Mouse (Mus musculus) embryonic facial prominence, embryonic 12.5 days (tissue): ENCODE results near the gene Ercc2. TPM values are rescaled to one million over a fixed set of nuclear protein-coding genes. Genes with fewer than 3 reads are reported as not detected.
A peak's percentile ranks its signal among the peaks of the same experiment; 100 is the strongest.

Experiments
- ATAC-seq: fragments of 200-750 bp; cut with Nextera tagmentation; 2 replicates; pipeline ENCODE4 v1.8.0; 2017; ENCODE audit not compliant: insufficient number of reproducible peaks, insufficient read depth, low FRiP score, low TSS enrichment
- H3K27ac ChIP-seq: fragments of 300-500 bp; sonication (generic); 2 replicates; pipeline ENCODE4 v1.5.1; 2016; ENCODE audit warnings: mild to moderate bottlenecking
- H3K27me3 ChIP-seq: fragments of 300-500 bp; sonication (generic); 2 replicates; pipeline ENCODE4 v1.6.1; 2016; ENCODE audit warnings: mild to moderate bottlenecking, moderate library complexity
- H3K36me3 ChIP-seq: fragments of 300-500 bp; sonication (generic); 2 replicates; pipeline ENCODE4 v1.6.1; 2016; ENCODE audit warnings: mild to moderate bottlenecking
- H3K4me1 ChIP-seq: fragments of 300-500 bp; sonication (generic); 2 replicates; pipeline ENCODE4 v1.6.1; 2016
- H3K4me2 ChIP-seq: fragments of 300-500 bp; sonication (generic); replicated peaks from 2 replicates; pipeline ENCODE4 v1.6.1; 2016; ENCODE audit warnings: mild to moderate bottlenecking, moderate library complexity
- H3K4me3 ChIP-seq: fragments of 300-500 bp; sonication (generic); 2 replicates; pipeline ENCODE4 v1.5.1; 2016; ENCODE audit warnings: mild to moderate bottlenecking
- H3K9ac ChIP-seq: fragments of 300-500 bp; sonication (generic); 2 replicates; pipeline ENCODE4 v1.6.1; 2016; ENCODE audit warnings: mild to moderate bottlenecking, moderate library complexity
- H3K9me3 ChIP-seq: fragments of 300-500 bp; sonication (generic); 2 replicates; pipeline ENCODE4 v1.6.1; 2016; ENCODE audit warnings: mild to moderate bottlenecking, moderate library complexity
- WGBS: fragments of 180-500 bp; shearing (Covaris S2); methylation state at CpG from one replicate; pipeline ENCODE4 v1.1.7; 2016; 5-methylcytosine and 5-hydroxymethylcytosine counted together
- polyA plus RNA-seq: library from polyadenylated mRNA; unstranded; fragments of >200 nt; fragmentation: Nextera tagmentation; extraction: Ambion mirVana; gene quantifications from 2 replicates; pipeline ENCODE4 v1.2.1, GENCODE M21; 2016

Gene Ercc2
- polyA plus RNA-seq, 1 experiment from 2014 or later: 19.9 TPM

DNA sequence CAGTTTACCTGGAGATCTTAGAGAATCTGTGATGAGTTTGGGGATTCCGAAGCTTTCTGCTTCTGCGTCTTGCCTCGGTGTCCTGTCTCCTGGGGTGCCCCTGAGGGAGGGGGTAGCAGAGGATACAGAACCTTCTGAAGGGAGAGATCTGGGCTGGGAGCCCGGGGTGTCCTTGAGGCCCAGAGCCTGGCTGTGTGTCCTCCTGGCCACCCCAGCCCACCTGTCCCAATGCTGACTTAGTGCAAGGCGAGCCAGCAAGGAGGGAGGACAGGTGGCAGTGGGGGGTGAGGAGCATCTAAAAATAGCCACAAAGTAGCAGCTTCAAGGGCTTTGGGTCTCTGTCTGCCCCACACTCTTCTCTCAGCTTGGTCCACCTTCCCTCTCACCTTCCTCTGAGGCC lies 30.0 kb downstream of the Ercc2 start:
- no peak overlapping the region for H3K4me3 ChIP-seq
- 0 out of 2 replicates have a peak, but pooled peaks cover 4% of the 10 kb centered on the region for H3K9me3 ChIP-seq
- no peak overlapping the region for H3K9ac ChIP-seq
- H3K4me1 ChIP-seq: 0 out of 2 replicates have a peak, but pooled peaks cover 3% of the 10 kb centered on the region
- H3K36me3 ChIP-seq: no peaks in the 10 kb centered on the region
- no peak overlapping the region for H3K27ac ChIP-seq
- WGBS: 75% methylated on average over 5 of the region's 5 CpGs
- no peak overlapping the region for H3K4me2 ChIP-seq
- H3K27me3 ChIP-seq: peaks cover 14% of the 10 kb centered on the region; the same call in 1 of the 2 replicates
- no peak for ATAC-seq

DNA sequence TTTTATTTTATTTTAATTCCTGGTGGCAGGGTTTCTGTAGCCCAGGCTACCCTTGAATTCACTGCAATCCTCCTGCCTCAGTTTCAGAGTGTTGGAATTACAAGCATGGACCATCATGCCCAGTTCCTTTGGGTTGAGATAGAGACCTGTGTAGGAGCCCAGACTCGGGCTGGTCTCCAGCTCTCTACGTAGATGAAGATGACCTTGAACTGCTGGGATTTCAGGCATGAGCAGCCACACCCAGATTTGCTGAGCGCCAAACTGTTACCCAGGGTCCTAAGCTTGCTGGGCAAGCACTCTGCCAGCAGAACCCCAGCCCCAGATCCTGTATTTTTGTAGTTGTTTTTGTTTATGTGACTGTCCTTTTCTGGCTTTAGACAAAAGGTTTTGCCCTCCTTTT lies 31.7 kb downstream of the Ercc2 start:
- Histone ChIP-seq H3K9ac (no peak overlapping the region), H3K27me3 (peaks cover 30% of the 10 kb centered on the region), H3K9me3 (0 out of 2 replicates have a peak, but pooled peaks cover 4% of the 10 kb centered on the region), H3K4me2 (no peak overlapping the region), H3K4me1 (0 out of 2 replicates have a peak, but pooled peaks cover 3% of the 10 kb centered on the region), H3K4me3 (no peak overlapping the region), H3K27ac (no peak overlapping the region), H3K36me3 (no peaks in the 10 kb centered on the region)
- ATAC-seq: no peak
- WGBS: 87% methylated on average over 3 of the region's 3 CpGs

DNA sequence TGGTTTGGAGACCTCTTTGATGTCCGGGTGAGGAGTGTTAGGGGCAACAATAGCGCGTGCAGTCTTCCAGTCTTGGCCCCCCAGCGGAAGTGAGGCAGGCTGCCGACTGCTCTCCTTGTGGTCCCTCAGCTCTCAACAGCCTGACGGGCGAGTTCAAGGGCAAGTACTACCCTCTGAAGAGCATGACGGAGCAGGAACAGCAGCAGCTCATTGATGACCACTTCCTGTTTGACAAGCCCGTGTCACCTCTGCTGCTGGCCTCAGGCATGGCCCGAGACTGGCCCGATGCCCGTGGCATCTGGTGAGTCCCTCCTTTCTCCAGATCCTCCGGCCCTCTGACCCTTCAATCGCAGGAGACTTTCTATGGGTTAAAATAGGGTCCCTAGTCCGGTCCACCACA lies 34.8 kb downstream of the Ercc2 start:
- H3K27ac ChIP-seq: no peak overlapping the region
- no peak overlapping the region for H3K9ac ChIP-seq
- no peak overlapping the region for H3K4me3 ChIP-seq
- ATAC-seq: no peak
- 0 out of 2 replicates have a peak, but pooled peaks cover 4% of the 10 kb centered on the region for H3K9me3 ChIP-seq
- H3K27me3 ChIP-seq: peaks cover 55% of the 10 kb centered on the region
- peaks cover 4% of the 10 kb centered on the region; the same call in 1 of the 2 replicates for H3K4me1 ChIP-seq
- no peaks in the 10 kb centered on the region for H3K36me3 ChIP-seq
- H3K4me2 ChIP-seq: no peak overlapping the region
- WGBS: 79% methylated on average over 15 of the region's 15 CpGs

DNA sequence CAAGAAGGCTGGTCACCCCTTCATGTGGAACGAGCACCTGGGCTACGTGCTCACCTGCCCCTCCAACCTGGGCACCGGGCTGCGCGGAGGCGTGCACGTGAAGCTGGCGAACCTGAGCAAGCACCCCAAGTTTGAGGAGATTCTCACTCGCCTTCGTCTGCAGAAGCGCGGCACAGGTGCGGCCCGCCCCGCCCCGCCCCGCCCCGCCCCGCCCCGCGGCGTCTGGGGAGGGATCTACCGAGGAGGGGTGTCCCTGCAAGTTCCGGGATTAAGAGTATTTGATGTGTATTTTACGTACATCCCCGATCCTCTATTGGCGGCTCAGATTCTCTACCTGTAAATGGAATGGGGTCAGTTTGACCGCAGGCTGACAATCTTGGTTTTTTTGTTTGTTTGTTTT lies 38.3 kb downstream of the Ercc2 start:
- Histone ChIP-seq H3K4me2 (no peak overlapping the region), H3K36me3 (peaks cover 6% of the 10 kb centered on the region; the same call in 1 of the 2 replicates), H3K9ac (no peak overlapping the region), H3K9me3 (no peaks in the 10 kb centered on the region), H3K27ac (no peak overlapping the region), H3K4me1 (peaks cover 4% of the 10 kb centered on the region; the same call in 1 of the 2 replicates), H3K4me3 (no peak overlapping the region), H3K27me3 (peaks cover 62% of the 10 kb centered on the region)
- WGBS: 7% methylated on average over 28 of the region's 28 CpGs
- ATAC-seq: no peak

DNA sequence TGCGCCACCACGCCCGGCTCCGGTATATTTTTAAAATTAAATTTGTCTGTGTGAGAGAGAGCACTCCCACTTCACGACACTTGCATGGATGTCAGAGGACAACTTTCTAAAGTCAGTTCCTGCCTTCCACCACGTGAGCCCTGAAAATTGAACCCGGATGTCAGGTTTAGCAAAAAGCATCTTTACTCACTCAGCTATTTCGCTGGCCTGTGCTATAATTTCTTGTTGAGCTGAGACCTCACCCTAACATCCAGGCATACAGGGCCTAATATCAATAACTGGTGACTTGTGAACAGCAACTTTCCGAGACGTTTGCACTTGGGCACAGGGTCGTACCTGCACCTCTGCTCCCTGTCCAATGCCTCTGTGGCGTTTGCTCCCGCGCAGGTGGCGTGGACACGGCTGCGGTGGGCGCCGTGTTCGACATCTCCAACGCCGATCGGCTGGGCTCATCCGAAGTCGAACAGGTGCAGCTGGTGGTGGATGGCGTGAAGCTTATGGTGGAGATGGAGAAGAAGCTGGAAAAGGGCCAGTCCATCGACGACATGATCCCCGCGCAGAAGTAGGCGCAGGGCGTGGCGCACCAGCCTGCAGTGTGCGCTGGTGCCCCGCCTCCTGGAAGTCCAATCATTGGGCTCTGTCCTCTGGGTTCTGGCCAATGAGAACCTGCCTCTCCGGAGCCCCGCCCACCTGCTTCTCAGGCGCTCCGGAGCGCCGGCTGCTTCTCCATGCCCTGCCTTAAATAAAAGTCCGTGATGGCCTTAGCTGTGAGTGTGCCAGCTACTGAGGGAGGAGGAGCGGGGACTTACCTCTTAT lies 39.2 kb downstream of the Ercc2 start:
- no peaks in the 10 kb centered on the region for H3K9me3 ChIP-seq
- WGBS: 12% methylated on average over 43 of the region's 43 CpGs
- H3K27me3 ChIP-seq: peaks cover 57% of the 10 kb centered on the region
- H3K9ac ChIP-seq: no peak overlapping the region
- peak overlapping the region; percentile 25 for H3K4me3 ChIP-seq
- peaks cover 4% of the 10 kb centered on the region; the same call in 1 of the 2 replicates for H3K4me1 ChIP-seq
- peaks cover 14% of the 10 kb centered on the region for H3K36me3 ChIP-seq
- H3K27ac ChIP-seq: no peak overlapping the region
- ATAC-seq: peak; percentile 86
- H3K4me2 ChIP-seq: peak overlapping the region; percentile 54

DNA sequence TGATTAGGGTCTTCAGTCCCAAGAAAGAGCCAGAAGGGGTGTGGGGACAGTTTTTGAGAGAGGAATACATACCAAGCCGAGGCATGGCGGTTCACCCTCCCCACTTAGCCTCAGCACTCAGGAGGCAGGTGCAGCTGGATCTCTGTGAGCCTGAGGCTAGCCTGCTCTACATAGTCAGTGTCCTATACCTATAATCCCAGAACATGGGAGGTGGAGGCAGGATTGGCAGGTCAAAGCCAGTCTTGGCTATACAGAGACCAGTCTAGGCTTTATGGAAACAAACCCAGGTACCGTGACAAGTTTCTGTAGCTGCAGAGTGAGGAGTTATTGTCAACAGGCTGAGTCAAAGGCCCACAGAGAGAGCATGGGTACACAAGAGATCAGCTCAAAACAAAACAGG lies 41.3 kb downstream of the Ercc2 start:
- Histone ChIP-seq H3K4me2 (no peak overlapping the region), H3K27ac (no peak overlapping the region), H3K27me3 (peaks cover 41% of the 10 kb centered on the region), H3K4me3 (no peak overlapping the region), H3K9ac (no peak overlapping the region), H3K4me1 (peaks cover 4% of the 10 kb centered on the region; the same call in 1 of the 2 replicates), H3K36me3 (peaks cover 35% of the 10 kb centered on the region), H3K9me3 (no peaks in the 10 kb centered on the region)
- no peak for ATAC-seq
- WGBS: 86% methylated on average over 3 of the region's 3 CpGs

DNA sequence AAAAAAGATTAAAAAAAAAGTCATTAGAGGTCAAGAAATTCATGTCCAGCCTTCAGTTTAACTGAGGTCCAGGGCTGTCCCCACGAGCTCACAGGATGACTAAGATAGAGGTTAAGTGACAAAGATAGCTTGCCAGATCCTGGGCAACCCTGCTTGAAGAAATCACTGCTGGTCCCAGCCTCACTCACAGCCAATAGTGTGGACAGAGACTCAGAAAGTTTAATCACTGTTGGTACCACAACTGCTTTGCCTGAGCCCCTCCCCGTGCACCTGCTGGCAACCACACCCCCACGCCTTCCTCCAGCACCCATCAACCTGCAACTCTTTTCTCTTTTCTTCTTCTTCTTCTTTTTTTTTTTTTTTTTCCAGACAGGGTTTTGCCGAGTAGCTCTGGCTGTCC lies 42.2 kb downstream of the Ercc2 start:
- peaks cover 44% of the 10 kb centered on the region for H3K36me3 ChIP-seq
- H3K9ac ChIP-seq: no peak overlapping the region
- ATAC-seq: no peak
- H3K4me1 ChIP-seq: peaks cover 4% of the 10 kb centered on the region; the same call in 1 of the 2 replicates
- H3K27ac ChIP-seq: no peak overlapping the region
- no peaks in the 10 kb centered on the region for H3K9me3 ChIP-seq
- H3K4me3 ChIP-seq: no peak overlapping the region
- H3K27me3 ChIP-seq: peaks cover 31% of the 10 kb centered on the region
- no peak overlapping the region for H3K4me2 ChIP-seq
- WGBS: 72% methylated on average over 4 of the region's 4 CpGs

DNA sequence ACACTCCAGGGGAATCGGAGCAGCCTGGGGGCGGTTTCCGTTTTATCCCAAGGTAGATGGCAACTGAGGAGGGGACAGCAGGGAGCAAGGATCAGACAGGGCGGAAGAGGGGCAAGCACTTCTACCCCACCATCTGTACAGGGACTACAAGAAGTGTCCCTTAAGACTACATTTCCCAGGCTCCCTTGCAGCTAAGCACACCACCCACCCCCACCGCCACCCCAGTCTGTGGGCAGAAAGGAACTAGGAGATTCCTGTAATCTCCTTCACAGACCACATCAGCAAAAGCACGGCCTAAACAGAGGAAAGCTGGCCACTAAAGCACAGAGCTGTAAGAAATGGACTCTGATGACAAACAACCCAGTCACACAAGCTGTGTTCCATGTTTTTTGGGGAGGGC lies 44.5 kb downstream of the Ercc2 start:
- H3K4me1 ChIP-seq: peaks cover 3% of the 10 kb centered on the region; the same call in 1 of the 2 replicates
- no peaks in the 10 kb centered on the region for H3K9me3 ChIP-seq
- H3K4me2 ChIP-seq: no peak overlapping the region
- no peak overlapping the region for H3K27ac ChIP-seq
- no peak overlapping the region for H3K4me3 ChIP-seq
- no peak for ATAC-seq
- no peak overlapping the region for H3K9ac ChIP-seq
- peaks cover 10% of the 10 kb centered on the region; the same call in 1 of the 2 replicates for H3K27me3 ChIP-seq
- peaks cover 67% of the 10 kb centered on the region for H3K36me3 ChIP-seq
- WGBS: 65% methylated on average over 6 of the region's 6 CpGs

DNA sequence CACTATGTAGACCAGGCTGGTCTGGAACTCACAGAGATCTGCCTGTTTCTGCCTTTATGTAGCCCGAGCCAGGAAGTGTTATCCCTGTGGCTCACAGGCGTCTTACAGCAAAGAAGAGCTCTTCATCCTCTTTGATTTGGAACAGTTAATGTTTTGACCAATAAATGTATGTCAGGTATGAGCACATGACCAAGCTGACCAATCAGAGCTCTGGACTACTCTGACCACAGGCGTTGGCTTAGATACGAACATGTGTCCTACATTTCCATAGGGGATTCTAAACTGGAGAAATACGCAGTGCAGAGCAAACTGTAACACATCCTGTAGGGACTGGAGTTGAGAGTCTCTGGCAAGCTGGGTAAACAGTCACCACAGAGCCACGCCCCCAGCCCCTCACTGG lies 45.1 kb downstream of the Ercc2 start:
- H3K27me3 ChIP-seq: peaks cover 4% of the 10 kb centered on the region; the same call in 1 of the 2 replicates
- H3K36me3 ChIP-seq: peaks cover 73% of the 10 kb centered on the region
- no peak for ATAC-seq
- 89% methylated on average over 6 of the region's 6 CpGs for WGBS
- no peak overlapping the region for H3K4me3 ChIP-seq
- no peaks in the 10 kb centered on the region for H3K4me1 ChIP-seq
- no peak overlapping the region for H3K27ac ChIP-seq
- no peaks in the 10 kb centered on the region for H3K9me3 ChIP-seq
- H3K4me2 ChIP-seq: no peak overlapping the region
- H3K9ac ChIP-seq: no peak overlapping the region

DNA sequence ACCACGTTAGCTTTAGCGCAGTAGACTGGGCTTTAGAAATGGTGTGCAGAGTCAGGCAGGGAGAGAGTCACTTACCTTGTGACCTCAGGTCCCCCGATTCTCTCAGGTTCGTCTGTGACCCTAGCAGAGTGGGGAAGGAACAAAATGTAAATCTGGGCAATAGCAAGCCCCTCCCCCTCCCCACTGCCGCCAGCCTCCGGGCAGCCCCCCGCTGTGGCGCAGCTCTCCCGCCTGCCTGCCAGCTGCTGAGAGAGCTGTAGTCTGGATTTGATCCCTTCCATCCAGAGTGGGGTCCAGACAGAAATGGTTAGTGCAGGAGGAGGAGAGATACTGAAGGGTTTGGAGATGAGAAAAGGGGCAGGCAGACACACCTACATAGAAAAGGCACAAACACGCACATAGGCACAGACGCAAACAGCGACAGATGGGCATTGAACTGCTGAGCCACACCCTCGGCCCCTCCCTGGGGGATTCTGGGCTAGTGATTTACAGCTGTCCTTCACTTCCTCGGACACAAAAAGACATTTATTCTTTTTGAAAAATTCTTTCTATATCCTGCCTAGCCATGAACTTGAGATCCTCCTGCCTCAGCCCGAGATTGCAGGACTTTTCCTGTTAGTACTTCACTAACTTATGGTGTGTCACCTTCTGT lies 46.3 kb downstream of the Ercc2 start:
- WGBS: 73% methylated on average over 15 of the region's 15 CpGs
- no peaks in the 10 kb centered on the region for H3K27me3 ChIP-seq
- no peak for ATAC-seq

DNA sequence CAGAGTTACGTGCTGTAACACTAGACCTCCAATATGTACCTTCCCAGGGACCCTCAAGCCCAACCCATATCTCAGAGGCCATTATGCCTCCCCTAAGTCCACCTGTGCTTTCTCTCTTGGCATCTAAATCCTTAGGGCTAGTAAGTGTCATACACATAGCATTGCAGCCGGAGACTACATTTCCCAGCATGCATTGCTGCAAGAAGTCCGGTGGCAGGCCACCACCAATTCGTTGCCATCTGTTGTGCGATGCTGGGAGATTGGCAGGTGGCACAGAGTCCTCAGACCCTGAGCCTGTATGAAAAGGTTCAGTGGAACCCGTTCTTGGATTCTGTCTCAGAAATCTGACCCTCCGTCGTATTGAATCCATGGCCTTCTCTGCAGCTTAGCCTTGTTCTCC lies 47.9 kb downstream of the Ercc2 start:
- H3K9me3 ChIP-seq: no peaks in the 10 kb centered on the region
- no peak for ATAC-seq
- no peak overlapping the region for H3K4me2 ChIP-seq
- no peak overlapping the region for H3K9ac ChIP-seq
- H3K27ac ChIP-seq: no peak overlapping the region
- 74% methylated on average over 8 of the region's 8 CpGs for WGBS
- H3K36me3 ChIP-seq: peaks cover 98% of the 10 kb centered on the region
- no peak overlapping the region for H3K4me3 ChIP-seq
- H3K4me1 ChIP-seq: no peaks in the 10 kb centered on the region
- no peaks in the 10 kb centered on the region for H3K27me3 ChIP-seq

More for the DNA sequence above, 46.3 kb downstream of the Ercc2 start:
- Histone ChIP-seq H3K9ac (no peak overlapping the region), H3K27ac (no peak overlapping the region), H3K4me1 (no peaks in the 10 kb centered on the region), H3K4me3 (no peak overlapping the region), H3K4me2 (no peak overlapping the region), H3K9me3 (no peaks in the 10 kb centered on the region), H3K36me3 (peaks cover 85% of the 10 kb centered on the region)

DNA sequence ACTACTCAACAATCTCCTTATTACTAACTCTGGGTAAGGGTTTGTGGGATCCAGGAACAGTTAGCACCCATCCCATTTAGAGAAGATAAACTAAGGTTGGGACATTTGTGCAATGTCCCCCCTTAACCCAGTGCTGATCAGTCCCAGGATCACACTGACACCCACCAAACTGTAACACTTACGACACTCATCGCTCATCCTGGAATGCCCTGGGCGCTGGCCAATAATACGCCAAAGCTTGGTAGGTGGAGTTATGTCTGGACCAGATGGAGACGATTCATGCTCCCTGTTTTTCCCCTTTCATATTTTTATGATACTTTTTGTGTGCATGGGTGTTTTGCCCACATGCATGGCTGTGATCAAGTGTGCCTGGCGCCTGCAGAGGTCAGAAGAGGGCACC lies 48.6 kb downstream of the Ercc2 start:
- H3K27ac ChIP-seq: no peak overlapping the region
- H3K4me3 ChIP-seq: no peak overlapping the region
- peaks cover 100% of the 10 kb centered on the region for H3K36me3 ChIP-seq
- H3K4me1 ChIP-seq: no peaks in the 10 kb centered on the region
- 90% methylated on average over 6 of the region's 6 CpGs for WGBS
- ATAC-seq: no peak
- no peak overlapping the region for H3K9ac ChIP-seq
- no peaks in the 10 kb centered on the region for H3K27me3 ChIP-seq
- H3K4me2 ChIP-seq: no peak overlapping the region
- H3K9me3 ChIP-seq: no peaks in the 10 kb centered on the region
